Mouse (Mus musculus): ENCODE measurements around the gene Ncor2. TPM values are rescaled to one million over a fixed set of nuclear protein-coding genes. Genes with fewer than 3 reads are reported as not detected.
A peak's percentile ranks its signal among the peaks of the same experiment; 100 is the strongest.

Ncor2 gene
- polyA plus RNA-seq, 1 experiment, result 75.8 TPM

DNA sequence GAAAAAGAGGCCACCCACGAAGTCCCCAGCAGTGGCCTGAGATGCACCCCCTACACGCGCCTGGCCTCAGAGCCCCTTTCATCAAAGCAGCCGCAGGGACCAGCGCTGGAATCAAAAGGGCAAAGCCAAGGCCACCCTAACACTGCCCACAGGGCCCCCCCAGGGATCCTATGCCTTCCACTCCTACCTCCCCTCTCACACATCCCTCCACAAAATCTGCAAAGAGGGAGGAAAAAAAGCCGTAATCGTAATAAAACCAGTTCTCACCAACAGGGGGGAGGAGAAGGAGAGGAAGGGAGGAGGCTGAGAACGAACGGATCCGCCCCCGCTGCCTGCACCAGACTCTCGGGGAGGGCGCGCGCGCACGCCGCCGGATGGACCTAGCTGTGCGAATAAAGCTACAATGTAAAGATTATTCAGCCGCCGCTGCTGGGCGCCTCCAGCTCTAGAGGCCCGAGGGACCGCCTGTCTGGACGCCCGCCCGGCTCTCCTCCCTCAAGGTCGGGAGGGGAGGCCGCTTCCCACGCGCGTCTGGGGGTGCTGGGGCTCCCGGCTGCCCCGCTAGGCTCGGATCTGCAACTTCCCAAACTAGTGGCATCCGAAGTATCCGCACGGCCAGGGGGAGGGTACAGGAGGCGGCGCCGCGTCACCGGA is 1.4 kb downstream of the Ncor2 start:
- 1% methylated on average over 44 of the region's 44 CpGs for WGBS
- no peaks in the 10 kb centered on the region for H3K36me3 ChIP-seq (ENCODE audit: control insufficient read depth, insufficient read depth, low read length)
- peaks cover 27% of the 10 kb centered on the region for H3K4me1 ChIP-seq (replicated peaks; ENCODE audit: control insufficient read depth, insufficient read depth, low read length)
- peak; percentile 84 for DNase-seq
- H3K27ac ChIP-seq (ENCODE audit: control insufficient read depth, insufficient read depth, low read length), result no peak overlapping the region
- peak overlapping the region; percentile 86 for H3K4me3 ChIP-seq (ENCODE audit: control insufficient read depth, insufficient read depth, low read length)
- H3K27me3 ChIP-seq (ENCODE audit: control insufficient read depth, insufficient read depth, low read length), result no peaks in the 10 kb centered on the region
- TF ChIP-seq POLR2A (IDR thresholded peaks at IDR 0.05; ENCODE audit: control insufficient read depth, extremely low read depth, insufficient read depth, low read length, poor library complexity), result no peak
- peak; percentile 37; the same call in 1 of the 2 replicates for TF ChIP-seq CTCF (IDR thresholded peaks at IDR 0.05; ENCODE audit: borderline replicate concordance, control insufficient read depth, extremely low read depth, insufficient read depth, low read length, poor library complexity)

DNA sequence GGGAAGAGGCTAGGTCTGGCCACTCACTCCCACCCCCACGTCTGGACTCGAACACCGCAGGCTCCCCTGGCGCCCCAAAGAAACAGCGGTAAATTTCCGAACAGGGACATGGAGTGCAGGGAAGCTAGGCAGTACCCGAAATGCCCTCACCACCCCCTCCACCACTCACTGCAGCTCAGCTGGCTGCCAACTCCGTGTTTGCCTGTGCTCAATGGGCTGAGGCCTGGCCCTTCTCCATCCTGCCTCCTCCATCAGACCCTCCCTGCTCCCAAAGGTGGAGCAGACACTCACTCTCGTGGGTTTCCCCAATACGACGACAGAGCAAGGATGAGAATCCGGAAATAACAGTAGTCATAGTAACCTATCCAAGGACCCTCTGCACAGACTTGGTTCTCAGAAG is 2.2 kb downstream of the Ncor2 start:
- no peak overlapping the region for H3K27ac ChIP-seq (ENCODE audit: control insufficient read depth, insufficient read depth, low read length)
- H3K36me3 ChIP-seq (ENCODE audit: control insufficient read depth, insufficient read depth, low read length), result no peaks in the 10 kb centered on the region
- H3K4me1 ChIP-seq (replicated peaks; ENCODE audit: control insufficient read depth, insufficient read depth, low read length), result peaks cover 27% of the 10 kb centered on the region
- TF ChIP-seq CTCF (IDR thresholded peaks at IDR 0.05; ENCODE audit: borderline replicate concordance, control insufficient read depth, extremely low read depth, insufficient read depth, low read length, poor library complexity) (no peak), POLR2A (IDR thresholded peaks at IDR 0.05; ENCODE audit: control insufficient read depth, extremely low read depth, insufficient read depth, low read length, poor library complexity) (no peak)
- H3K27me3 ChIP-seq (ENCODE audit: control insufficient read depth, insufficient read depth, low read length), result no peaks in the 10 kb centered on the region
- WGBS, result 71% methylated on average over 12 of the region's 12 CpGs
- DNase-seq, result no peak
- 0 out of 2 replicates have a peak overlapping the region, but pooled peaks have one; percentile 86 for H3K4me3 ChIP-seq (ENCODE audit: control insufficient read depth, insufficient read depth, low read length)

DNA sequence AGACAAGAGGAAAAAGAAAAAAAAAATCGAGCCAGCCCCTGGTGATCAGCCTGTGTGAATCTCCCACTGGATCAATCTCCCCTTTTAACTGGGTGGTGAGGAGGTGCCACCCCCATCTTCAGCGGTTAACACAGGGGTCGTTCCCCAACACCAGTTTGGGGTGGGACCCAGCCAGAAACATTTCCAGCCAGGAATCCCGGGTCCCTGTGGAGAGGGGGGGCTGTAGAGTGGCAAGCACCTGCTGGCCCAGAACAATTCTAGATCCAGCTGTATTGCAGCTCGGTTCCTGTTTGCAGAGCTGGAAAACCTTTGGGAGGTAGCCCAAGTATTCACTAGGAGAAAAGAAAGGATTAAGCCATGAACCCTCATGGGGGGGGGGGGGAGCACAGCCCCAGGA is 2.7 kb downstream of the Ncor2 start:
- 69% methylated on average over 5 of the region's 5 CpGs for WGBS
- Histone ChIP-seq H3K27ac (ENCODE audit: control insufficient read depth, insufficient read depth, low read length) (no peak overlapping the region), H3K4me1 (replicated peaks; ENCODE audit: control insufficient read depth, insufficient read depth, low read length) (peaks cover 27% of the 10 kb centered on the region), H3K36me3 (ENCODE audit: control insufficient read depth, insufficient read depth, low read length) (no peaks in the 10 kb centered on the region), H3K4me3 (ENCODE audit: control insufficient read depth, insufficient read depth, low read length) (no peak overlapping the region), H3K27me3 (ENCODE audit: control insufficient read depth, insufficient read depth, low read length) (no peaks in the 10 kb centered on the region)
- DNase-seq, result no peak
- no peak for TF ChIP-seq CTCF (IDR thresholded peaks at IDR 0.05; ENCODE audit: borderline replicate concordance, control insufficient read depth, extremely low read depth, insufficient read depth, low read length, poor library complexity)
- no peak for TF ChIP-seq POLR2A (IDR thresholded peaks at IDR 0.05; ENCODE audit: control insufficient read depth, extremely low read depth, insufficient read depth, low read length, poor library complexity)

DNA sequence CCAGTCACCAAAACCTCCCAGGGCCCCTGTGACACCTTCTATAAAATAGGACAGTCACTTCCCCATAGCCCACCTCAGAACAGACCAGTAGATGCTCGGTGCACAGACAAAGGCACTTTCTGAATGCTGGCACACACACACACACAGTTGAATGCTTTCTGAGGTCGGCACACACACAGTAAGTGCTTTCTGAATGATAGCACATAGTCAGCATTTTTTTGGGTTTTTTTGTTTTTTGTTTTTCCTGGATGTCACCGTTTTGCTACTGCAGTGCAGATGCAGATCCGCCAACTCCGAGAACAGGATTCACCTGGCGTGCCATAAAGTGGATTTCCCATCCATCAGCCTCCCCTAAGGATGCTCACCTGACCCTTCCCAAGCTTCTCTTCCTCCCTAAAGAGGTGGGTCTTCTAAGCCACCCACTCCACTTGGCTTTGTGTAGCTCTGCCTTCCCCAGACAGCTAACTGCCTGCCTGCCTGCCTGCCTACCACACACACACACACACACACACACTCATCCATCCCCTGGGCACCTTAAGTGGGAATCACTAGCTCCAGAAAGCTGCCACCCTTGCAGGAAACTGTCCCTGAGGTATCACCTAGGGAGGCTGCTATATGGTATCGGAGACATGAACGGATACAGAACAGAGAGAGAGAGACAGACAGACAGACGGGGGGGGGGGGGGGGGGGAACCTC is 3.2 kb downstream of the Ncor2 start:
- TF ChIP-seq CTCF (IDR thresholded peaks at IDR 0.05; ENCODE audit: borderline replicate concordance, control insufficient read depth, extremely low read depth, insufficient read depth, low read length, poor library complexity), result no peak
- no peak for TF ChIP-seq POLR2A (IDR thresholded peaks at IDR 0.05; ENCODE audit: control insufficient read depth, extremely low read depth, insufficient read depth, low read length, poor library complexity)
- H3K27me3 ChIP-seq (ENCODE audit: control insufficient read depth, insufficient read depth, low read length), result no peaks in the 10 kb centered on the region
- H3K36me3 ChIP-seq (ENCODE audit: control insufficient read depth, insufficient read depth, low read length), result no peaks in the 10 kb centered on the region
- WGBS, result 85% methylated on average over 9 of the region's 9 CpGs
- H3K27ac ChIP-seq (ENCODE audit: control insufficient read depth, insufficient read depth, low read length), result no peak overlapping the region
- no peak overlapping the region for H3K4me3 ChIP-seq (ENCODE audit: control insufficient read depth, insufficient read depth, low read length)
- peaks cover 27% of the 10 kb centered on the region for H3K4me1 ChIP-seq (replicated peaks; ENCODE audit: control insufficient read depth, insufficient read depth, low read length)
- no peak for DNase-seq

DNA sequence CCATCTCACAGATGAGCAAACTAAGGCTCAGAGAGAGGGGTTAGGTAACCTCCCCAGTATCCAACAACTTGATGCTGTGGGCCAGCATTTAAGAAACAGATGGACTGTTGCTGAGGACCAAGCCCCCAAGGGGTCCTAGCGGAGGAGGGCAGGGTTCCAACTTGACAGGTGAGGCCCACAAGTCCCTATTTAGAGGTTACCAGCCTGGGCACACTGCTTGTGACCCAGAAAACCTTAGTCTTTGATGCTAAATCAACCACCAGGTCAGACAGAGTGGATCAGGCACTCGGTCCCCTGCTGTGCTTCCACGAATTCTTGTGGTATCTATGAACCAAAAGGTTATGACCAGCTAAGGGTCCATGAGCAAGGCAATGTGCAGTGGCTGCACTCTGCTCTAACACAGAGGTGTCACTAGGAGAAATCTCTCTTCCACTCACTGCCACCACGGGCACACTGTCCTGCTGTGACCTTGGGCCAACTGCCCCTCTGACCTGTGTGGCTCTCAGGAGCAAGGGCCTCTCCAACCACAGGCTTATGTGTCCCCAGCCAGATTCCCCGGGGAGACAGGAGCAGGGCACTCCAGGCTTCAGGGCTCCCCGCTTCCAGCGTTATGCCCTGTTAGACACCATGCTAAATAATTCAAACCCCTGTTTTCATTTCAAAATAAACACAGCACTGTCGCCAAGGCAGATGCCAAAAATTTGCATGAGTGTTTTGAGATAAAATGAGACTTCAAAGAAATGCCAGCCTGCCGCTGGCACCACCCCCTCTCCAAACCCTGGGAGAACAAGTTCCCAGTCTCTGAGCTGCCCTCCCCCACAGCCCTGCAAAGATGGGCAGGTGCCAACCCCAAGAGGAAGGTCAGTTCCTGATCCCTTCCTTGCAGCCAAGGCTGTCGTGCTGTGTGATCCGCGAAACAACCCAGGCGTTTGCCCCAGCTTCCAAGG is 4.0 kb downstream of the Ncor2 start:
- Histone ChIP-seq H3K27me3 (ENCODE audit: control insufficient read depth, insufficient read depth, low read length) (no peaks in the 10 kb centered on the region), H3K4me1 (replicated peaks; ENCODE audit: control insufficient read depth, insufficient read depth, low read length) (peaks cover 24% of the 10 kb centered on the region)
- 76% methylated on average over 13 of the region's 13 CpGs for WGBS

DNA sequence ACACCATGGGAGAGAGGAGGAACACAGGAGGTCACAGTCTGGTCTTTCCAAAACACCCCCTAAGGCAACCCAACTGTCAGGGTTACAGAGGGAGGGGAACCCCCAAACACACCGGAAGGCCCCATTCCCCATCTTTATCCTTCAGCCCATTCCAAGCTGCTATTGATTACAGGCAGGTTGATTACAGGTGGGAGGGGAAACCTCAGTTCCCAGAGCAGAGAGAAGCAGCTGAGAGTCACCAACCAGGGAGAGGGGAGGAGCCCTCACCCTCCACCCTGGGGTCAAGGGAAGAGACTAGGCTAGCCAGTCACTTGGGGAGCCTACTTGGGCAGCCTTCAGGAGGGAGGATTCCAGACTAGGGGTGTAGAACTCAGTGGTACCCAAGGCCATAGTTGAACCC is 5.2 kb downstream of the Ncor2 start:
- 94% methylated on average over 1 of the region's 1 CpGs for WGBS
- TF ChIP-seq POLR2A (IDR thresholded peaks at IDR 0.05; ENCODE audit: control insufficient read depth, extremely low read depth, insufficient read depth, low read length, poor library complexity) (no peak), CTCF (IDR thresholded peaks at IDR 0.05; ENCODE audit: borderline replicate concordance, control insufficient read depth, extremely low read depth, insufficient read depth, low read length, poor library complexity) (no peak)
- DNase-seq, result no peak
- H3K27me3 ChIP-seq (ENCODE audit: control insufficient read depth, insufficient read depth, low read length), result no peaks in the 10 kb centered on the region
- no peak overlapping the region for H3K4me3 ChIP-seq (ENCODE audit: control insufficient read depth, insufficient read depth, low read length)
- no peaks in the 10 kb centered on the region for H3K36me3 ChIP-seq (ENCODE audit: control insufficient read depth, insufficient read depth, low read length)
- H3K4me1 ChIP-seq (replicated peaks; ENCODE audit: control insufficient read depth, insufficient read depth, low read length), result peaks cover 17% of the 10 kb centered on the region
- H3K27ac ChIP-seq (ENCODE audit: control insufficient read depth, insufficient read depth, low read length), result no peak overlapping the region

More for the DNA sequence above, 4.0 kb downstream of the Ncor2 start:
- TF ChIP-seq POLR2A (IDR thresholded peaks at IDR 0.05; ENCODE audit: control insufficient read depth, extremely low read depth, insufficient read depth, low read length, poor library complexity) (no peak), CTCF (IDR thresholded peaks at IDR 0.05; ENCODE audit: borderline replicate concordance, control insufficient read depth, extremely low read depth, insufficient read depth, low read length, poor library complexity) (no peak)
- Histone ChIP-seq H3K27ac (ENCODE audit: control insufficient read depth, insufficient read depth, low read length) (no peak overlapping the region), H3K36me3 (ENCODE audit: control insufficient read depth, insufficient read depth, low read length) (no peaks in the 10 kb centered on the region), H3K4me3 (ENCODE audit: control insufficient read depth, insufficient read depth, low read length) (no peak overlapping the region)
- DNase-seq, result no peak

Measured in thymus, adult 2 months (tissue).